Mouse (Mus musculus) heart, postnatal 0 days (tissue): ENCODE results near the gene Alg1.

Experiments
- CTCF ChIP-seq: IDR thresholded peaks from 2 replicates; pipeline ENCODE4 v1.5.1; 2016; ENCODE audit warnings: antibody characterized with exemption, control low read depth, low read depth
- EP300 ChIP-seq: IDR thresholded peaks from 2 replicates; pipeline ENCODE4 v1.6.1; 2016; ENCODE audit warnings: antibody characterized with exemption, low read depth

GRCm38 (mm10) chr16:5210365-5210764 lies 23.1 kb upstream of the Alg1 start:
- TF ChIP-seq CTCF: no peak
- no peak for TF ChIP-seq EP300
